ENCODE assay signal across 32 mouse cellular contexts in the genomic region with DNA sequence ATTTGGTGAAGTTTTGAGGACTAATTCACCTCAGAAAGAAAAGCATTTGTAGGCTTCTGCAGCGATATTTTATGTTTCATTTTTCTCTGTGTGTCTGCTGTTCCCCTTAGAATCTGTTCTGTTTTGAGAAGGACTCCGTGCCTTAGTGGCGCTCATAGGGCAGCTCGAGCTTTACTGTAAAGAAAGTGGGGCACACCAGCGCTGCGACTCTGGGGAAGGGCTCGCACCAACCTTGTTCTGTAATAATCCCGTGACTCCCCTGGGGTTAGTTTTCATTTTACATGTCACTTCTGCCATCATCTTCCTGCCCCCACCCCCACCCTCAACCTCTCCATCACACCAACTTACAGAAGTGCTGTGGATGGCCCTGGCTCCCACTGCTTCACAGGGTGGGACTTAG.
"Had no signal": no experiment of that assay in that cellular context is flagged by ENCODE, and none has a peak within 500 bp of the region (broad histone marks: within the 10 kb centered on the region; RNA-seq: fewer than 3 reads in every experiment).

No protein-coding gene starts in this region.

- H3K9ac ChIP-seq: heart, embryonic 12.5 days; heart, embryonic 13.5 days; heart, embryonic 15.5 days; hindbrain, embryonic 12.5 days; hindbrain, embryonic 13.5 days; hindbrain, embryonic 14.5 days; hindbrain, embryonic 15.5 days; intestine, embryonic 15.5 days; kidney, embryonic 15.5 days had no signal

- H3K27ac ChIP-seq: heart, embryonic 13.5 days; heart, embryonic 15.5 days; hindbrain, embryonic 10.5 days; hindbrain, embryonic 12.5 days; hindbrain, embryonic 13.5 days; hindbrain, embryonic 14.5 days; hindbrain, embryonic 15.5 days; hindbrain, postnatal 0 days; intestine, embryonic 15.5 days; kidney, embryonic 15.5 days; kidney, postnatal 0 days; layer of hippocampus, adult 2 months had no signal

- H3K4me2 ChIP-seq: hindbrain, embryonic 12.5 days; hindbrain, embryonic 13.5 days; hindbrain, embryonic 14.5 days; hindbrain, embryonic 15.5 days; intestine, embryonic 15.5 days had no signal

- H3K9me3 ChIP-seq: heart, embryonic 10.5 days; heart, embryonic 12.5 days; heart, embryonic 13.5 days; heart, embryonic 15.5 days; hindbrain, embryonic 10.5 days; hindbrain, embryonic 12.5 days; hindbrain, embryonic 13.5 days; hindbrain, embryonic 15.5 days; intestine, embryonic 15.5 days; kidney, embryonic 15.5 days had no signal

- DNase-seq: heart, postnatal 10 days; heart, postnatal 14 days; heart, postnatal 36 days; heart, postnatal 4 days; kidney, adult 11 months; kidney, adult 18-20 months; kidney, adult 2 months; kidney, adult 8-10 months; kidney, adult 9 months; kidney, postnatal 14 days; kidney, postnatal 25 days; kidney, postnatal 36 days; kidney, postnatal 4 days; layer of hippocampus, adult 9-11 months; layer of hippocampus, postnatal 36 days had no signal

- H3K36me3 ChIP-seq: heart, embryonic 10.5 days; heart, embryonic 12.5 days; heart, embryonic 13.5 days; heart, embryonic 15.5 days; hindbrain, embryonic 10.5 days; hindbrain, embryonic 12.5 days; hindbrain, embryonic 13.5 days; hindbrain, embryonic 15.5 days; intestine, embryonic 15.5 days; kidney, embryonic 15.5 days had no signal

- H3K27me3 ChIP-seq: heart, embryonic 12.5 days; heart, embryonic 13.5 days; heart, embryonic 15.5 days; hindbrain, embryonic 12.5 days; hindbrain, embryonic 13.5 days; hindbrain, embryonic 15.5 days; intestine, embryonic 15.5 days; kidney, embryonic 15.5 days had no signal

- ATAC-seq: hindbrain, postnatal 0 days; inflammation-experienced regulatory T-cells, adult 6 months; intestine, embryonic 15.5 days; intestine, embryonic 16.5 days; intestine, postnatal 0 days had no signal

- H3K4me3 ChIP-seq: heart, embryonic 12.5 days; heart, embryonic 15.5 days; hindbrain, embryonic 10.5 days; hindbrain, embryonic 12.5 days; hindbrain, embryonic 13.5 days; hindbrain, embryonic 15.5 days; intestine, embryonic 15.5 days; kidney, embryonic 15.5 days; layer of hippocampus, adult 2 months had no signal

- H3K4me1 ChIP-seq: hindbrain, embryonic 15.5 days; intestine, embryonic 15.5 days had no signal
